Mouse (Mus musculus): ENCODE data around the gene Myo10.

Gene Myo10

DNA sequence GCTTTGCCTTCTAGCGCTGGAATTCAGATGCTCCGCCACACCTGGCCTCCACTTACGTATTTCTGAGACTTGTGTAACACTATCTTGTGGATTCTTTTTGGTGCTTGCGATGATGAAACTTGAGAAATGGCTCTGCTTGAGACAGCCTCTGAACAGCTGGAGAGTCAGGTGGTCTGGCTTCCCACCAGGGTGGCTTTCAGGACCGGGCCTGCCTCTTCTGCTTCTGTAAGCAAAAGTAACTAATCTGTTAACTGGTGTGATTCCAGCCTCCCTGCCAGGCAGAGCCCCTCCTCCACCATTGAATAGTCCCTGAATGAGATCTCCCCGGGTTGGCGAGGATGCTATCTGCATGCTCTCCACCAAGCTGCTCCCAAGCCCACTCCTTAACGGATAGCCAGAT, 140.0 kb downstream of the Myo10 start:
- DNase-seq (ENCODE audit: low read depth, low spot score), result no peak

- DNase-seq (ENCODE audit: low read depth, low spot score), result no peak
Measured at GRCm38 (mm10) chr15:25763106-25763505, 140.8 kb downstream of the Myo10 start.

DNA sequence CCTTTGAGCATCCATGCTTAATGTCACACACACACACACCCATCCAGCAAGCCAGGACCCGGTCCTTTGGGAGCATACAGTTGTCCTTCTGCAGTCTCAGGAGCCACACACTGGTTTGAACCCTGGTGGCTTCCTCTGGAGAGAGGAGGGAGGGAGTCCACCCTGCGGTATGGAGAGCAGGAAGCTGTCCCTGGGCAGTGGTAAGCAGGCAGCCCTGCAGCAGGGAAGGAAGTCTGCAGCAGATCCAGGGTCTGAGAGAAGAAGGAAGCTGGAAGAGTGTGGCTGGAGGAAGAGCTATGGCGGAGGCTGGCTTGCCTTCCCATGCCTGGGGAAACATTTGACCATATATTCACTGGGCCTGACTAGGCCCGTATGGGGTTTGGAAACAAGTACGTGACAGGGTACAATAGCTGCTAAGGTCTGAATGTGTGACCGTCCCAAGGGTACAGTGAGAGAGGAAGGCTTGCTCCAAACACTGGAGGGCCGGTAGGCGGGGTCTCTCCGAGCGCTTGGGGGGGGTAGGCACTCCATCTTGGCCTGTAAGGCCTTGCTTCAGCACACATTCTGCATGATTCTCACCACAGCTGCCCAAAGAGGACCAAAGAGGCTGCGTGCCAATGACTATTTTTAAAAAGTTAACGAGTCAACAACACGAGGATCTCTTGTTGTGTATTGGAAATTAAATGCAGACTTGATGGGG, 142.5 kb downstream of the Myo10 start:
- no peak for DNase-seq (ENCODE audit: low read depth, low spot score)

DNA sequence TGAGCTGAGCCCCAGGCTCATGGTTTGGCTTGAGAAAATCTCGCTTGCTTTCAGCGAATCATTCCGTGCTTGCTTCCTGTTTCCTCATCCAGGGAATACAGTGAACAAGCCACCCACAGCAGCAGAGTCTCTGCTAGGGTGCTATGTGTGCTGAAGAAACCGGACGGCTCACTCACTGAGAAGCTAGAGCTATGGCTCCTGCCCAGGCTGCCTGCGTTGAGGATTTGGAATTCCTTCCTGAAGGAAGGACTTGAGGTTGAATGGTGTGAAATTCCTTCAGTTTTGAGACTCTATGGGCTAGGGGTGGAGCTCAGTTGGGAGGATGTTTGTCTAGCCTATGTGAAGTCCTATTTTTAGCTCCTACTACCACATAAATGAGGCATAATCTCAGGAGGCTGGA, 145.5 kb downstream of the Myo10 start:
- DNase-seq (ENCODE audit: low read depth, low spot score), result no peak

DNA sequence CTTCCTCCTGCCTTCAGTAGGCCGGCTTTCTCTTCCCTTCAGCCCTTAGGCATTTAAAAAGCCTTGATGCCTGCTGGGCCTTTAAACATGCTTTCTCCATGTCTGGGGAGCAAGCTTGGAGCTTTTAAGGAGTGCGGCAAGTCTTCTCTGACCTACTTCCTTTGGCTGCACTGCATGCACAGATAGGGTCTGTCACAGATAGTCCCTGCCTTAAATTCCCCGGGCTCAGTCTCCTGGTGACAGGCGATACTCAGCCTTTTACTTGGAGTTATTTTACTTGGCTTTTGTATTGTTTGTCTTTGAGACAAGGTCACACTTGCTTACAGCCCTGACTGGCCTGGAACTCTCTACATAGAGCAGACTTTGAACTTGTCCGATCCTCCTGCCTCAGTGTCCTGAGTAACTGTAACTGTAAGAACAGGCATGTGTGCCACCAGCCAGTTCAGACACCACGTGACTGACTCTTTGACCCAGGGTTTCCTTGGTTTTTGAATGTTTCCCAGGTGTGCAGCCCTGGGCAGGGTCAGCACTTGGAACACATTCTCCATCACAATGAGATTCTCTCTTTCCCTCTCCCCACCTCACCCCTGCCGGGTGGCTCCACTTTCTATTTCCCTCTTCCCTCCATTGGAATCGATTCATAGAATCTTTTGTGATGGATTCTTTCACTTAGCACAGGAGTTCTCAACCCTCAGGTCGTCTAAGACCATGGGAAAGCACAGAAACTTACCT, 147.4 kb downstream of the Myo10 start:
- no peak for DNase-seq (ENCODE audit: low read depth, low spot score)

DNA sequence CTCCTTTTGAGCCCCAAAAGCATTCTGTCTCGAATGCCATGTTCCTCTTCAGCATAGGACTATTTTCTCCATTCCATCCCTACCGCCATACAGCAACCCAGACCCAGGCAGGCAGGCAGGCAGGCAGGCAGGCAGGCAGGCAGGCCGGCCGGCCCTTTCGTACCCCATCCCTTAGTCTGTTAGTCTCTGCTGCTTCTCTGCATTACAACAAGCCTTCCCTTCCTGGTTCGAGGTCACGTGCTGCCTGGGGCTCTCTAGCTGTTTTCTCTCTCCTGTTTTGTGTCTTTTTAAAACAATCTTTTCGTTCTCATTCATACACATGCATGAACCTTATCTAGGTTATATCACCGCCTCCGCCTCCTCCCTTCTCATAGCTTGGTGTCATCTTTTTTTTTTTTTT, 149.5 kb downstream of the Myo10 start:
- no peak for DNase-seq (ENCODE audit: low read depth, low spot score)

DNA sequence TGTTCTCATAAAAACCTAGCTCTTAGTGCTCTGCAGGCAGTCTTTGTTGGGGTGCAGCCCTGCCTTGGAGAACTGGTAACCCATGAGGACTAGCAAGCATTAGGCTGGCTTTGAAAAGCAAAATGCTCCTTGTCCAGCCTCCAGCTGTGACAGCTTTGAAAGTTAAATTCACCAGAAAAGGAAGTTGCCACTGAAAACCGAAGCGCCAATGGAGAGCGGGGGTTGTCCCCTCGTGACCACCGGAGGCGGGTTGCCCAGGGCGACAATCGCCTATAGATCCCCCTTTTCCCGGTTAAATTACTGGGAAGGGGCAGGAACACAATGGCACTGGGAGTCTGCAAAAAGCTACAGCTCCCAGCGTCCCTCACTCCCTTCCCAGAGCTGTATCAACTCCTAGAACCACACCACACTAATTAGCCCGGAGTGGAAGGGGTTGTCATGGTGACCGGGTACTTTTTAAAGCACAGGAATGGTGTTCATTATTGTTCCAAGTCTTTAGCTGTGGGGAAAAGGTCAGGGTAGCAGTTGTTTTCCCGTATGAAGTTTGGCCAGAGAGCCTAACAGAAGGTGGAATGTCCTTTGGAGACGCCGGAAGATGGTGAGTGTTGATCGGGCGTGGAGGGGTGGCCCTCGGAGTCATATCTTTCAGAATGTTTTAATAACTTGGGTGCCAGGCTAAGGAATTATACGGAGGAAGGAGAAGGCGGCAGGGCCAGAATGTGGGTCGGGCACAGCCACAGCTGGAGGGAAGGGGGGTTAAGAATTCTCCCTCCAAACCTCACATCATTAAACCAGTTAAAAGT, 151.6 kb downstream of the Myo10 start:
- DNase-seq (ENCODE audit: low read depth, low spot score), result peak; percentile 93

GRCm38 (mm10) chr15:25778937-25779336, 156.6 kb downstream of the Myo10 start:
- no peak for DNase-seq (ENCODE audit: low read depth, low spot score)

DNA sequence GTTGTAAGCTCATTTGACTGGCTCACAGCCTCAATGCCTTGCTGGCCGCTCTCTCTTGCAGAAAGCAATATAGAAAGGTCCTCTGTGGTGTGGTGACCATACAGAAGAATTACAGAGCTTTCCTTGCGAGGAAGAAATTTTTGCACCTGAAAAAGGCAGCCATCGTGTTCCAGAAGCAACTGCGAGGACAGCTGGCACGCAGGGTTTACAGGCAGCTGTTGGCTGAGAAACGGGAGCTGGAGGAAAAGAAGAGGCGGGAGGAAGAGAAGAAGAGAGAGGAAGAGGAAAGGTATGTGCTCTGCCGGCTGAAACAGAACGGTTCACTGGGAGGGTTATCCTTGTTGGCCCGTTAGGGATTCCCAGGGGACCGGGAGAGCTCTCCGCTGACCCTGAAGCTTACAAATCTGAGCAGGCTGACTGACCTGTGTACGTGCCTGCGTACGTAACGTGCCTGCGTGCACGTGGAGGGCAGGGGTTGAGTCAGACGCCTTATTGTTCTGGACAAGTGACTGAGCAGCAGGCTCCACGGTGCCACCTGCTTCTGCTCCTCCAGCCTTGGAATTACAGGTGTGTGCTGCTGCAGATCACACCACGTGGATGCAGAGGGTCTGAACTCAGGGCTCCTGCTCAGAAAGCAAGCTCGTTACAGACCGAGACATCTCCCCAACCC, 157.3 kb downstream of the Myo10 start:
- no peak for DNase-seq (ENCODE audit: low read depth, low spot score)

- DNase-seq (ENCODE audit: low read depth, low spot score), result no peak
Measured at GRCm38 (mm10) chr15:25781053-25781452, 158.7 kb downstream of the Myo10 start.

- DNase-seq (ENCODE audit: low read depth, low spot score), result no peak
Measured at GRCm38 (mm10) chr15:25785456-25786390, 163.4 kb downstream of the Myo10 start.

GRCm38 (mm10) chr15:25787406-25787805, 165.1 kb downstream of the Myo10 start:
- DNase-seq (ENCODE audit: low read depth, low spot score), result peak; percentile 41

DNA sequence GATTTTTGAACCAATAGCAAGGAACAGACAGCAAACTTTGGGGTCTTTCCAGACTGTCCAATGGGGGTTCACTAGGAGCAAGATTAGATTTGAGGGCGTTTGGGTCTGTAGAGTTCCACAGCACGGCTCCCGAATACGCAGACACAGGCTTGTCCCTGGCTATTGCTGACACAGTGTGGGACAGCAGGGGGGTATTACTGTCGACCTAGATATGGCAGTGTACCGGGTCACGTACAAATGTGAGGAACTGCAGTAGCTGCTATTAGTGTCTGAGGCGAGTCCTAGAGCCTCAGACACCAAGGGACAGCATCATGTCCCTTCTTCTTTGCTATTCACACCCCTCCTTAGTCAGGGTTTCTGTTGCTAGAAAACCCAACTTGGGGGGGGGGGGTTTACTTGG, 165.6 kb downstream of the Myo10 start:
- no peak for DNase-seq (ENCODE audit: low read depth, low spot score)

DNA sequence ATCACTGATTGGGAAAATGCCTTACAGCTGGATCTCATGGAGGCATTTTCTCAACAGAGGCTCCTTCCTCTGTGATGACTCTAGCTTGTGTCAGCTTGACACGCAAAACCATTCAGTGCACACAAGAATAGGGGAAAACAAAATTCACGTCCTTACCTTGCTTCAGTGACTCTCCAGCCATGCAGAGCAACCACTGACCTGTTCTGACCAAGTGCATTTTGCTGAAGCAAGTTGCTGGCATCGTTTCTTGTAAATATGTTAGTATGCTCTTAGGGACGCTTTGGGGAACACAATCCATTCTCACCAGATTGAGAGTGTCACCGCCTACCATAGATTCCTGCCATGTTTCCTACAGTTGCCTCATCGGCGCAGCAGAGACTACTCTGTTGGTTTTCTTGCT, 166.2 kb downstream of the Myo10 start:
- no peak for DNase-seq (ENCODE audit: low read depth, low spot score)

GRCm38 (mm10) chr15:25789241-25789640, 166.9 kb downstream of the Myo10 start:
- DNase-seq (ENCODE audit: low read depth, low spot score), result no peak

DNA sequence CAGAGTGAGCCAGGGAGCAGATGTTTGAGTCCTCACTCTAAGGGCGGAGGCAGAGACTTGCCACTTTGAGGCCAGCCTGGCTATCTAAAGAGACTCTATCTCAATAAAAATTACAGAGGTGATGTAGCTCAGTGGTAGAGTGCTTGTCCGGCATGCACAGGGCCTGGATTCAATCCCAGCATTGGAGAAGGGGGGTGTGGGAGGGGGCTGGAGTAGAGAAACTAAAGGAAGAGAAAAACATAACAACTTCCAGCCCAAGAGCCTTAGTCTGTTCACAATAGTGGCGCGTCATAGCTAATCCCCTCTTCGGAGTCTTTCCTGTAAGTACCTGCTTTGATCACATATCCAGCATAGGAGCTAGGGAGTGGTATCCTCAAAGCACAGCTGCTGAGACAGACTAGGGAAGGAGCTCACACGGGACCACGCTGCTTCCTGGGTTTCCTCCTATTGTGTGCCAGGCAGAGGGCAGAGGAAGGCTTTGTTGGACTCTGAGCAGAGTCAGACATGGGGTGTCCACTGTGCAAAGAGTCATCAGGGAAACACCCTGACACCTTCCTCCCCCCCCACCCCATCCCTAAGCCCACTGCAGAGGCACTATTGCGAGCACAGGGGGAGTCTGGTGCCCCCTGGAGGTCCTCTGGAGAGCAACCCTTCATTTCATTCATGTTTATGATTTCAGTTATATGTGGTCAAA, 169.5 kb downstream of the Myo10 start:
- no peak for DNase-seq (ENCODE audit: low read depth, low spot score)

DNA sequence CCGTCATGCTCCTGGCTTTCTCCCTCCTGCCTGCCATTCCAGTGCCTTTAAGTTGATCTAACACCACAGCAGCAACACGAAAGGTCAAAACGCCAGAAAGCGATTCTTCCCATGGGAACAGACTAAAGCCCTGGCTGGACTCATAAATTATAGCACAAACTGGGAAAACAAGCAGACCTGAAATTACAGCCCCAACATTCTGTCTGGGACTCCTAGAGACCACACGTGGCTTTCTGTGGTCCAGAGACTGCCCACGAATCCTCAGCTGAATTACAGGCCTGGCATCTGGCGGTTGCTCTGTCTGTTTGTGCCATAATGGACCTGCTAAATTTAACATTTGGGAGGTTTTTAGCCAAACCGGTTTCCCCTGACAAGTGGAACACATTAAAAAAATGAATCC, 171.8 kb downstream of the Myo10 start:
- no peak for DNase-seq (ENCODE audit: low read depth, low spot score)

- DNase-seq (ENCODE audit: low read depth, low spot score), result no peak
Measured at GRCm38 (mm10) chr15:25795496-25795895, 173.2 kb downstream of the Myo10 start.

DNA sequence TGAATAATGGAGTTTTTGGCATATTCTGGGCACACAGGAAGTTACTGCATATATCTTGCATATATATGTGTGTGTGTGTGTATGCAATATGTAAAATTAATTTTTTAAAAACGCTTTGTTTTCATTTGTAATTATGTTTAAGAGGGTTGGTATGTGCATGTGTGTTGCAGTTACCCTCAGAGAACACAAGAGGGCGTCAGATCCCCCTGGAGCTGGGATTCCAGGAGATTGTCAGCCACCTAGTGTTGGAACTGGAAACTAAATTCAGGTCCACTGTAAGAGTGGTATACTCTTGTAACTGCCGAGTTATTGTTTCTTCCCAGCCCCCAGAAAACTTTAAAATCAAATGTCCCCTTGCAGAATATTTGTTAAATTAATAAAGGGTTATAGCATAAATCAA, 174.0 kb downstream of the Myo10 start:
- peak; percentile 66 for DNase-seq (ENCODE audit: low read depth, low spot score)

GRCm38 (mm10) chr15:25797179-25797578, 174.9 kb downstream of the Myo10 start:
- no peak for DNase-seq (ENCODE audit: low read depth, low spot score)

All from forelimb bud, embryonic 11.5 days (tissue).